Mouse (Mus musculus) MEL (cell line): Measurements from ENCODE around the gene Atp5d. TPM values are rescaled to one million over a fixed set of nuclear protein-coding genes. Genes with fewer than 3 reads are reported as not detected.

Source experiments
- DNase-seq: peaks from one replicate; pipeline ENCODE4 v3.0.0; 2011; ENCODE audit warnings: low read depth, low spot score
- H3K27ac ChIP-seq: 2 replicates; pipeline ENCODE4 v1.5.1; 2012; ENCODE audit warnings: low read depth, mild to moderate bottlenecking, control low read depth, low read length, moderate library complexity; ENCODE audit not compliant: control insufficient read depth
- H3K27me3 ChIP-seq, 2 experiments: fragments of 150-350 bp in 1 of 2; sonication (generic) in 1 of 2; 2 replicates each; pipeline ENCODE4 v1.6.1; 2012; ENCODE audit warnings: low read length in 2 of 2, mild to moderate bottlenecking in 2 of 2, improper control_type of control experiment in 1 of 2, moderate library complexity in 1 of 2; ENCODE audit not compliant: insufficient read depth in 2 of 2, control insufficient read depth in 1 of 2
- H3K36me3 ChIP-seq, 2 experiments: 2 replicates each; pipeline ENCODE4 v1.6.1; 2012 to 2014; ENCODE audit warnings: low read length in 2 of 2, improper control_type of control experiment in 1 of 2, inconsistent platforms in 1 of 2, mild to moderate bottlenecking in 1 of 2; ENCODE audit not compliant: insufficient read depth in 2 of 2, control insufficient read depth in 1 of 2
- H3K4me1 ChIP-seq, 2 experiments: fragments of 150-350 bp in 1 of 2; sonication (generic) in 1 of 2; 2 replicates each; pipeline ENCODE4 v1.6.1; 2012; ENCODE audit warnings: low read length in 2 of 2, improper control_type of control experiment in 1 of 2, mild to moderate bottlenecking in 1 of 2; ENCODE audit not compliant: insufficient read depth in 2 of 2, control insufficient read depth in 1 of 2
- H3K4me3 ChIP-seq, 2 experiments: fragments of 150-350 bp in 1 of 2; sonication (generic) in 1 of 2; 2 replicates each; pipeline ENCODE4 v1.5.1; 2012; ENCODE audit warnings: low read depth in 2 of 2, low read length in 2 of 2, mild to moderate bottlenecking in 2 of 2, moderate library complexity in 2 of 2, control low read depth in 1 of 2, improper control_type of control experiment in 1 of 2; ENCODE audit not compliant: control insufficient read depth in 1 of 2, insufficient read depth in 1 of 2
- H3K79me2 ChIP-seq: 2 replicates; pipeline ENCODE4 v1.6.1; 2012; ENCODE audit warnings: mild to moderate bottlenecking, low read length, moderate library complexity; ENCODE audit not compliant: control insufficient read depth, poor library complexity, insufficient read depth
- H3K9ac ChIP-seq: 2 replicates; pipeline ENCODE4 v1.6.1; 2012; ENCODE audit warnings: low read depth, mild to moderate bottlenecking, control low read depth, low read length, moderate library complexity; ENCODE audit not compliant: control insufficient read depth, poor library complexity, severe bottlenecking
- H3K9me3 ChIP-seq: fragments of 150-350 bp; sonication (generic); replicated peaks from 2 replicates; pipeline ENCODE4 v1.6.1; 2012; ENCODE audit warnings: mild to moderate bottlenecking, low read length, improper control_type of control experiment, moderate library complexity; ENCODE audit not compliant: insufficient read depth
- BHLHE40 ChIP-seq: IDR thresholded peaks from 2 replicates; pipeline ENCODE4 v1.6.1; 2012; ENCODE audit warnings: low read depth, mild to moderate bottlenecking, inconsistent platforms, low read length, improper control_type of control experiment, borderline replicate concordance
- CHD2 ChIP-seq: IDR thresholded peaks from 2 replicates; pipeline ENCODE4 v1.6.1; 2011; ENCODE audit warnings: low read length, improper control_type of control experiment
- CTCF ChIP-seq, 3 experiments: IDR thresholded peaks in 2 of 3; conservative IDR thresholded peaks in 1 of 3; 2 replicates each; pipeline ENCODE4 v1.5.1; 2011 to 2012; ENCODE audit warnings: low read length in 3 of 3, low read depth in 2 of 3, mild to moderate bottlenecking in 2 of 3, improper control_type of control experiment in 1 of 3, inconsistent platforms in 1 of 3, mixed read lengths in 1 of 3, moderate library complexity in 1 of 3; ENCODE audit not compliant: control insufficient read depth in 1 of 3, insufficient read depth in 1 of 3, poor library complexity in 1 of 3, severe bottlenecking in 1 of 3
- E2F4 ChIP-seq: IDR thresholded peaks from 2 replicates; pipeline ENCODE4 v1.6.1; 2011; ENCODE audit warnings: low read depth, low read length, improper control_type of control experiment, borderline replicate concordance
- ELF1 ChIP-seq: IDR thresholded peaks from 2 replicates; pipeline ENCODE4 v1.6.1; 2014; ENCODE audit warnings: low read depth, mild to moderate bottlenecking, inconsistent platforms, low read length, improper control_type of control experiment, moderate library complexity
- EP300 ChIP-seq, 2 experiments: IDR thresholded peaks; 2 replicates each; pipeline ENCODE4 v1.6.1; 2011; ENCODE audit warnings: improper control_type of control experiment in 2 of 2, low read length in 2 of 2, low read depth in 1 of 2, mild to moderate bottlenecking in 1 of 2
- ETS1 ChIP-seq: IDR thresholded peaks from 2 replicates; pipeline ENCODE4 v1.6.1; 2012; ENCODE audit warnings: low read depth, mild to moderate bottlenecking, inconsistent platforms, low read length, improper control_type of control experiment, moderate library complexity
- GABPA ChIP-seq: IDR thresholded peaks from 2 replicates; pipeline ENCODE4 v1.6.1; 2012; ENCODE audit warnings: low read depth, mild to moderate bottlenecking, inconsistent platforms, low read length, improper control_type of control experiment, moderate library complexity
- GATA1 ChIP-seq: IDR thresholded peaks from 2 replicates; pipeline ENCODE4 v1.6.1; 2011; ENCODE audit warnings: low read depth, low read length, improper control_type of control experiment
- HCFC1 ChIP-seq: IDR thresholded peaks from 2 replicates; pipeline ENCODE4 v1.6.1; 2012; ENCODE audit warnings: low read depth, mild to moderate bottlenecking, inconsistent platforms, low read length, improper control_type of control experiment, moderate library complexity
- KAT2A ChIP-seq: conservative IDR thresholded peaks from 2 replicates; pipeline ENCODE4 v1.6.1; 2012; ENCODE audit warnings: low read depth, low read length, improper control_type of control experiment, inconsistent platforms
- MAFK ChIP-seq: IDR thresholded peaks from 2 replicates; pipeline ENCODE4 v1.6.1; 2011; ENCODE audit warnings: low read depth, mild to moderate bottlenecking, low read length, improper control_type of control experiment, borderline replicate concordance
- MAX ChIP-seq: IDR thresholded peaks from 2 replicates; pipeline ENCODE4 v1.6.1; 2011; ENCODE audit warnings: low read length, improper control_type of control experiment
- MAZ ChIP-seq: IDR thresholded peaks from 2 replicates; pipeline ENCODE4 v1.6.1; 2012; ENCODE audit warnings: low read depth, mild to moderate bottlenecking, inconsistent platforms, low read length, improper control_type of control experiment
- MEF2A ChIP-seq: IDR thresholded peaks from 2 replicates; pipeline ENCODE4 v1.6.1; 2014; ENCODE audit warnings: low read depth, mild to moderate bottlenecking, inconsistent platforms, low read length, improper control_type of control experiment; ENCODE audit not compliant: poor library complexity, insufficient replicate concordance, severe bottlenecking; ENCODE audit errors: extremely low read depth
- MXI1 ChIP-seq: IDR thresholded peaks from 2 replicates; pipeline ENCODE4 v1.6.1; 2011; ENCODE audit warnings: mild to moderate bottlenecking, low read depth, low read length, improper control_type of control experiment
- MYB ChIP-seq: IDR thresholded peaks from 2 replicates; pipeline ENCODE4 v1.6.1; 2011; ENCODE audit warnings: mild to moderate bottlenecking, low read depth, low read length, improper control_type of control experiment
- NELFE ChIP-seq: IDR thresholded peaks from 2 replicates; pipeline ENCODE4 v1.6.1; 2011; ENCODE audit warnings: low read depth, low read length, improper control_type of control experiment
- NRF1 ChIP-seq: IDR thresholded peaks from 2 replicates; pipeline ENCODE4 v1.6.1; 2014; ENCODE audit warnings: low read depth, mild to moderate bottlenecking, inconsistent platforms, low read length, improper control_type of control experiment, moderate library complexity; ENCODE audit not compliant: poor library complexity, insufficient read depth, severe bottlenecking
- POLR2AphosphoS2 ChIP-seq: IDR thresholded peaks from 2 replicates; pipeline ENCODE4 v1.6.1; 2011; ENCODE audit warnings: low read length, improper control_type of control experiment
- POLR2AphosphoS5 ChIP-seq: IDR thresholded peaks from 2 replicates; pipeline ENCODE4 v1.6.1; 2012; ENCODE audit warnings: low read depth, borderline replicate concordance, mild to moderate bottlenecking, inconsistent platforms, low read length, moderate library complexity, mixed read lengths
- RAD21 ChIP-seq: IDR thresholded peaks from 2 replicates; pipeline ENCODE4 v1.6.1; 2011; ENCODE audit warnings: mild to moderate bottlenecking, low read depth, low read length, improper control_type of control experiment
- RCOR1 ChIP-seq: IDR thresholded peaks from 2 replicates; pipeline ENCODE4 v1.6.1; 2012; ENCODE audit warnings: low read depth, mild to moderate bottlenecking, inconsistent platforms, low read length, improper control_type of control experiment
- SIN3A ChIP-seq: IDR thresholded peaks from 2 replicates; pipeline ENCODE4 v1.6.1; 2012; ENCODE audit warnings: low read length, improper control_type of control experiment, inconsistent platforms
- TAL1 ChIP-seq: IDR thresholded peaks from 2 replicates; pipeline ENCODE4 v1.6.1; 2012; ENCODE audit warnings: mild to moderate bottlenecking, inconsistent platforms, low read length, moderate library complexity, mixed read lengths
- TBP ChIP-seq: IDR thresholded peaks from 2 replicates; pipeline ENCODE4 v1.8.0; 2011; ENCODE audit warnings: low read depth, low read length, improper control_type of control experiment
- TCF12 ChIP-seq: IDR thresholded peaks from 2 replicates; pipeline ENCODE4 v1.6.1; 2014; ENCODE audit warnings: low read depth, mild to moderate bottlenecking, inconsistent platforms, low read length, improper control_type of control experiment, moderate library complexity
- UBTF ChIP-seq: IDR thresholded peaks from 2 replicates; pipeline ENCODE4 v1.6.1; 2012; ENCODE audit warnings: low read depth, mild to moderate bottlenecking, inconsistent platforms, low read length, improper control_type of control experiment, moderate library complexity, borderline replicate concordance; ENCODE audit not compliant: insufficient read depth
- USF1 ChIP-seq: IDR thresholded peaks from 2 replicates; pipeline ENCODE4 v1.6.1; 2014; ENCODE audit warnings: low read depth, mild to moderate bottlenecking, inconsistent platforms, low read length, improper control_type of control experiment, moderate library complexity
- USF2 ChIP-seq, 2 experiments: IDR thresholded peaks; 2 replicates each; pipeline ENCODE4 v1.6.1; 2011 to 2012; ENCODE audit warnings: improper control_type of control experiment in 2 of 2, low read length in 2 of 2, borderline replicate concordance in 1 of 2, inconsistent platforms in 1 of 2, low read depth in 1 of 2, mild to moderate bottlenecking in 1 of 2; ENCODE audit not compliant: insufficient read depth in 1 of 2
- ZC3H11A ChIP-seq: IDR thresholded peaks from 2 replicates; pipeline ENCODE4 v1.6.1; 2012; ENCODE audit warnings: low read depth, mild to moderate bottlenecking, inconsistent platforms, low read length, improper control_type of control experiment
- ZKSCAN1 ChIP-seq: IDR thresholded peaks from 2 replicates; pipeline ENCODE4 v1.6.1; 2012; ENCODE audit warnings: low read depth, mild to moderate bottlenecking, inconsistent platforms, low read length, improper control_type of control experiment, moderate library complexity
- ZMIZ1 ChIP-seq: IDR thresholded peaks from 2 replicates; pipeline ENCODE4 v1.6.1; 2012; ENCODE audit warnings: low read depth, mild to moderate bottlenecking, inconsistent platforms, low read length, improper control_type of control experiment, moderate library complexity
- ZNF384 ChIP-seq: IDR thresholded peaks from 2 replicates; pipeline ENCODE4 v1.6.1; 2012; ENCODE audit warnings: low read depth, mild to moderate bottlenecking, inconsistent platforms, low read length, improper control_type of control experiment
- polyA plus RNA-seq, 2 experiments: library from polyadenylated mRNA; stranded (reverse) in 1 of 2; unstranded in 1 of 2; fragments of >175 nt in 1 of 2; fragments of >200 nt in 1 of 2; gene quantifications; 2 replicates each; pipeline versions ENCODE4 v1.2.1 to v1.2.4; 2012; ENCODE audit warnings: low replicate concordance in 2 of 2, low read depth in 1 of 2; ENCODE audit not compliant: insufficient read length in 2 of 2, insufficient read depth in 1 of 2, missing spikeins in 1 of 2
- total RNA-seq: library from RNA; depleted of rRNA; stranded (reverse); fragments of 300-350 nt; gene quantifications from 2 replicates; pipeline ENCODE4 v1.2.3, GENCODE M21; 2012

The Atp5d gene
- total and polyA plus RNA-seq, 3 experiments = 300 to 657 (median 308) TPM

- peaks cover 0 to 20% of the 10 kb centered on the region in 2 experiments; a peak in 2 of 4 replicates for H3K36me3 ChIP-seq
- H3K4me1 ChIP-seq = peaks cover 0 to 52% of the 10 kb centered on the region in 2 experiments; a peak in 2 of 4 replicates
- TF ChIP-seq MEF2A = no peak
- TF ChIP-seq GABPA = no peak
- peak; percentile 16; the same call in 1 of the 2 replicates for TF ChIP-seq HCFC1
- no peak for TF ChIP-seq TCF12
- no peak for TF ChIP-seq RCOR1
- TF ChIP-seq KAT2A = no peak
- TF ChIP-seq ZC3H11A = no peak
- TF ChIP-seq BHLHE40 = no peak
- TF ChIP-seq EP300 (IDR thresholded peaks at IDR 0.05; ENCODE audit: low read depth in 1 of 2, low read length in 2 of 2) = 0 out of 4 replicates have a peak, but pooled peaks of 1 of the 2 experiments have one; percentile 5
- no peak for TF ChIP-seq CHD2
- TF ChIP-seq USF2 (IDR thresholded peaks at IDR 0.05; ENCODE audit: borderline replicate concordance in 1 of 2, insufficient read depth in 1 of 2, low read depth in 1 of 2, low read length in 2 of 2) = no peak
- TF ChIP-seq ZKSCAN1 = no peak
- no peak for TF ChIP-seq UBTF
- peak; percentile 53; the same call in 1 of the 2 replicates for TF ChIP-seq ZMIZ1
- TF ChIP-seq POLR2AphosphoS5 = no peak
- TF ChIP-seq TAL1 = no peak
- TF ChIP-seq MAZ = peak; percentile 95; the same call in 1 of the 2 replicates
- TF ChIP-seq MAX = no peak
- TF ChIP-seq ETS1 = 0 out of 2 replicates have a peak, but pooled peaks have one; percentile 27
- no peak for TF ChIP-seq NRF1
- TF ChIP-seq TBP = peak; percentile 29
- 0 out of 2 replicates have a peak, but pooled peaks have one; percentile 9 for TF ChIP-seq ZNF384
- TF ChIP-seq GATA1 = no peak
- no peak for TF ChIP-seq E2F4
- TF ChIP-seq RAD21 = no peak
- TF ChIP-seq POLR2AphosphoS2 = no peak
- peak; percentile 93 for TF ChIP-seq NELFE
- peak; percentile 43; the same call in 1 of the 2 replicates for TF ChIP-seq SIN3A
- TF ChIP-seq MAFK = no peak
- TF ChIP-seq USF1 = no peak
- no peak for TF ChIP-seq MYB
- peak; percentile 37 to 75 (median 69) for TF ChIP-seq CTCF (IDR thresholded peaks at IDR 0.05 in 2 of 3, conservative IDR thresholded peaks at IDR 0.05 in 1 of 3; ENCODE audit: control insufficient read depth in 1 of 3, insufficient read depth in 1 of 3, low read depth in 2 of 3, low read length in 3 of 3, poor library complexity in 1 of 3, severe bottlenecking in 1 of 3)
- peak; percentile 66 for TF ChIP-seq ELF1
- TF ChIP-seq MXI1 = no peak
Observed at GRCm38 (mm10) chr10:80147719-80148601, 9.5 kb downstream of the Atp5d start, which contains the start of gene Midn. TSS of gene Midn (plus strand) at chr10:80148272.

More at GRCm38 (mm10) chr10:80147719-80148601, 9.5 kb downstream of the Atp5d start, which contains the start of gene Midn:
- no peaks in the 10 kb centered on the region for H3K9me3 ChIP-seq
- peak within 1 kb of the TSS; percentile 62 to 82 for H3K4me3 ChIP-seq
- peak; percentile 91 for DNase-seq
- no peaks in the 10 kb centered on the region for H3K27me3 ChIP-seq
- peak within 1 kb of the TSS; percentile 86 for H3K27ac ChIP-seq
- H3K79me2 ChIP-seq = peaks cover 44% of the 10 kb centered on the region
- H3K9ac ChIP-seq = peak within 1 kb of the TSS; percentile 77
